Mouse (Mus musculus): ENCODE measurements around the gene Gm47289. TPM values are rescaled to one million over a fixed set of nuclear protein-coding genes. Genes with fewer than 3 reads are reported as not detected.

Gene Gm47289
- polyA plus RNA-seq, 1 experiment, result not detected

DNA sequence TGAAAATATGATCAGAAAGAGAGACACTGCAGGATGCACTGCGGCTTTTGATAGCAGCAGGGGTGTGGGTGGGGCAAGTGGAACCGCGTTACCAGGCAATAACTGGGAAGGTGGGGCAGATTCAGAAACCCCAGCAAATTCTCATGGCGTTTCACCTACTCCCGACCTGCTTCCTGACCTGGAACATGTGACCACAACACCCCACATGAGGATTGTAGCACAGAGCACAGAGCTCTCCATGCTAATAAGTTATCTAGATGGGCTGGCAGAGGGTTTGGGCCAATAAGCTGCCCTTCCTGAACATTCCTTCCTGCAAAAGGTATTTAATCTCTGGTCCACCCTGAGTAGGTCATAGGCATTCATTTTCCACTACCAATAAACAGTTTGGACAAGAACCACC, 28.3 kb upstream of the Gm47289 start:
- H3K4me3 ChIP-seq (ENCODE audit: insufficient read depth, low read depth, low read length), result no peak overlapping the region
- TF ChIP-seq CTCF (IDR thresholded peaks at IDR 0.05; ENCODE audit: insufficient read depth, low read depth, low read length) (no peak), POLR2A (IDR thresholded peaks at IDR 0.05; ENCODE audit: insufficient read depth, low read depth, low read length) (no peak)
- 68% methylated on average over 5 of the region's 5 CpGs for WGBS
- no peak overlapping the region for H3K27ac ChIP-seq (ENCODE audit: insufficient read depth, low read depth, low read length)
- H3K4me1 ChIP-seq (ENCODE audit: control insufficient read depth, insufficient read depth, low read length), result no peaks in the 10 kb centered on the region

DNA sequence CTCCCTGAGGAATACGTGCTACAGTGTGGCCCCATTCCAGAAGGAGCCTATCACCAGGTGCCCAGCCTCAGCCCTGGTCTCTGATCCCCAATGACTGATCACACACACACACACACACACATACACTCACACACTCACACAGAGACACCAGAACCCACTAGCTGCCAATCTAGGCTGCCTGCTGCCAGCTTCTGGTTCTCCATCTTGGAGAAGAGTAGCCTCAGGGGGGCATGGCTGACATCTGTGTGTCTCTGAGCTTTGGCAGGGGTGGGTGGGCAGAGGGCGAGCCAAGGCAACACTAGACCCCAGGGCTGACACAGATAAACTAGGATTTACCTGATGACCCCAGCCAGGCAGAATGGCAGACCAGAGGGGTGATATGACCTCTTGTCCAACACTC, 20.1 kb upstream of the Gm47289 start:
- peaks cover 4% of the 10 kb centered on the region; the same call in 1 of the 2 replicates for H3K4me1 ChIP-seq (ENCODE audit: control insufficient read depth, insufficient read depth, low read length)
- WGBS, result 95% methylated on average over 2 of the region's 2 CpGs
- no peak overlapping the region for H3K4me3 ChIP-seq (ENCODE audit: insufficient read depth, low read depth, low read length)
- no peak overlapping the region for H3K27ac ChIP-seq (ENCODE audit: insufficient read depth, low read depth, low read length)
- TF ChIP-seq CTCF (IDR thresholded peaks at IDR 0.05; ENCODE audit: insufficient read depth, low read depth, low read length), result no peak
- TF ChIP-seq POLR2A (IDR thresholded peaks at IDR 0.05; ENCODE audit: insufficient read depth, low read depth, low read length), result no peak

DNA sequence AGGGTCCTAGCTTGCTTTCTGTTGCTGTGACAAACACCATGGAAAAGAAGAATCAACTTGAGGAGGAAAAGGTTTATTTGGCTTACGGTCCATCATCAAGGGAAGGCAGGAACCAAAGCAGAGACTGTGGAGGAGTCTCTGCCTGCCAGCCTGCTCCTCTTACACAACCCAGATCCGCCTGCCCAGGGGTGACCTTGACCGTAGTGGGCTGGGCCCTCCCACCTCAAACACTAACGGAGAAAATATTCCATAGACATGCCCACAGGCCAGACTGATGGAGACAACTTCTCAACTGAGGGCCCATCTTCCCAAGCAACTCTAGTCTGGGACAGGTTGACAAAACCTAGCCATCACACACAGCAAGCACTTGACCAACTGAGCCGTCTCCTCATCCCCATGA, 16.9 kb upstream of the Gm47289 start:
- Histone ChIP-seq H3K27ac (ENCODE audit: insufficient read depth, low read depth, low read length) (no peak overlapping the region), H3K4me1 (ENCODE audit: control insufficient read depth, insufficient read depth, low read length) (peaks cover 4% of the 10 kb centered on the region; the same call in 1 of the 2 replicates), H3K4me3 (ENCODE audit: insufficient read depth, low read depth, low read length) (no peak overlapping the region)
- WGBS, result 94% methylated on average over 5 of the region's 5 CpGs
- no peak for TF ChIP-seq POLR2A (IDR thresholded peaks at IDR 0.05; ENCODE audit: insufficient read depth, low read depth, low read length)
- TF ChIP-seq CTCF (IDR thresholded peaks at IDR 0.05; ENCODE audit: insufficient read depth, low read depth, low read length), result no peak

DNA sequence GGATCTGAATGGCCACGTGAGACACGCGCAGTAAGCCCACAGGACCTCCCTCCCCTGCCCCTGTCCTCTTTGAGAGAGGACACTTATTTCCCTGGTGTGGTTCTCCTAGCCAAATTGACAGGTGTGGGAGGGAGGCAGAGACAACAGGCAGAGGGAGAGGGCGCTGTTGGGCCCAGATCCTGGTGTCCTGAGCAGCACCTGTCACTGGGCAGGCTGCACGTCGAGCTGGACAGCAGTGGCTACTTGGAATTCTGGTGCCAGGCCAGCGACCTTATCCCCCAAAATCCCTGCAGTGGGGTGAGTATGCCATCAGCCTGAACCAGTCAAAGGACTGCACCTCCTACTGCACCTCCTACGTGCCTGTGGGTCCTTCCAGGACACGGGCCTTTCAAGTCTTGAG, 15.6 kb upstream of the Gm47289 start:
- H3K4me1 ChIP-seq (ENCODE audit: control insufficient read depth, insufficient read depth, low read length), result no peaks in the 10 kb centered on the region
- TF ChIP-seq CTCF (IDR thresholded peaks at IDR 0.05; ENCODE audit: insufficient read depth, low read depth, low read length), result no peak
- TF ChIP-seq POLR2A (IDR thresholded peaks at IDR 0.05; ENCODE audit: insufficient read depth, low read depth, low read length), result no peak
- no peak overlapping the region for H3K4me3 ChIP-seq (ENCODE audit: insufficient read depth, low read depth, low read length)
- H3K27ac ChIP-seq (ENCODE audit: insufficient read depth, low read depth, low read length), result no peak overlapping the region
- 77% methylated on average over 9 of the region's 9 CpGs for WGBS

DNA sequence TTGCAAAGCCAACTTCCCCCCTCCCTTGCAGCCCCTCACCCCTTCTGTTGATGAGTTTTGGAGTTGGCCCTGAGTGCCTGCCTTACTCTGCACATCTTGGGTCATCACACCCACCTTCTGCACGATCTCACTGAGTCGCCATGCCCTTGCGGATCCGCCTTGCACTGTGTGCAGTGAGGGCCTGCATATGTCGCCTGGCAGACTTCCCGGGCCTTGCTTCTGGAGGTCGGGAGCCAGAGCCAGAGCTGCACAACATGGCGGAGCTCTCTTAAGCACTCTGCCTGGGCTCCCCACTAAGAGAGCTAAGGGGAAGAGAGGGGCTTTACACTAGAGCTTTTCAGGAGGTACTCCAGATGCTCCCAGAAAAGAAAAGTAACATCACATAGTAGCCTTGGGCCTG, 14.3 kb upstream of the Gm47289 start:
- TF ChIP-seq POLR2A (IDR thresholded peaks at IDR 0.05; ENCODE audit: insufficient read depth, low read depth, low read length) (no peak), CTCF (IDR thresholded peaks at IDR 0.05; ENCODE audit: insufficient read depth, low read depth, low read length) (no peak)
- 78% methylated on average over 8 of the region's 8 CpGs for WGBS

DNA sequence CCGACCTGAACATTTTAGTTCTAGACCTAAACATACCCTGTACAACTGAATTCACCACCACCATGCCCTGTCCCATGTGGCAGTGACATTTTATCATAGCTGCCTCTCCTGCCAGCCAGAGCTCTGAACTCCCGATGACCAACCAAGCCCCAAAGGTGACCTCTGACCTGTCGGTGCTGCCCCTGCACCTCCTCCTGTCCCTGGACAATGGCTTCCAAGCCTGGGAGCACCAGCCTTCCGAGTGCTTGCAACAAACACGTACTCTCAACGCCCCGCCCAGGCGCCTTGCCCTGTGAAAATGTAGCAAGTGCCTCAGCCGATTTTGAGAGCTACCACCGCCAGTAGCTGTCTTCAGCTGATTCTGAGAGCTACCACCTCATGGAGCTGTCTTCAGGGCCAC, 13.8 kb upstream of the Gm47289 start:
- 65% methylated on average over 10 of the region's 10 CpGs for WGBS
- TF ChIP-seq POLR2A (IDR thresholded peaks at IDR 0.05; ENCODE audit: insufficient read depth, low read depth, low read length) (no peak), CTCF (IDR thresholded peaks at IDR 0.05; ENCODE audit: insufficient read depth, low read depth, low read length) (no peak)
- Histone ChIP-seq H3K4me3 (ENCODE audit: insufficient read depth, low read depth, low read length) (no peak overlapping the region), H3K27ac (ENCODE audit: insufficient read depth, low read depth, low read length) (no peak overlapping the region), H3K4me1 (ENCODE audit: control insufficient read depth, insufficient read depth, low read length) (no peaks in the 10 kb centered on the region)

More for the DNA sequence above, 14.3 kb upstream of the Gm47289 start:
- Histone ChIP-seq H3K27ac (ENCODE audit: insufficient read depth, low read depth, low read length) (no peak overlapping the region), H3K4me1 (ENCODE audit: control insufficient read depth, insufficient read depth, low read length) (no peaks in the 10 kb centered on the region), H3K4me3 (ENCODE audit: insufficient read depth, low read depth, low read length) (no peak overlapping the region)

DNA sequence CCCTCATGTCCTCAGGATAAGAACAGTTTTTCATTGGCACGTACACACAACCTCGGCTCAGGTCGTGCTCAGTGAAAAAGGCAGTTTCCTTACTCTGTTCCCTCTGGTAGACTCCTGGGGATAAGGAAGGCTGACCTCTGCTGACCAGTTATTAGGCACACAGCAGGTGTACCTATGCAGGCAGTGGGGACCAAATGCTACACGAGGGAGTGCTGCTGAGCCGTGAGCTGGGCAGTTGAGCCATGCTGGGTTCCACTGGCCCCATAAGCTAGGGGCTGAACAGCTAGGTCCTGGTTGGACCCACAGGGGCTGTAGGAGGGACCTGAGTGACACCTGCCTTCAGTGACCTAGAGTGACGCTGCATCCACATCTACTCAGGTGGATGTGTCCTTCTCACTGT, 13.3 kb upstream of the Gm47289 start:
- Histone ChIP-seq H3K4me3 (ENCODE audit: insufficient read depth, low read depth, low read length) (no peak overlapping the region), H3K4me1 (ENCODE audit: control insufficient read depth, insufficient read depth, low read length) (no peaks in the 10 kb centered on the region), H3K27ac (ENCODE audit: insufficient read depth, low read depth, low read length) (no peak overlapping the region)
- TF ChIP-seq POLR2A (IDR thresholded peaks at IDR 0.05; ENCODE audit: insufficient read depth, low read depth, low read length) (no peak), CTCF (IDR thresholded peaks at IDR 0.05; ENCODE audit: insufficient read depth, low read depth, low read length) (no peak)
- 69% methylated on average over 6 of the region's 6 CpGs for WGBS

DNA sequence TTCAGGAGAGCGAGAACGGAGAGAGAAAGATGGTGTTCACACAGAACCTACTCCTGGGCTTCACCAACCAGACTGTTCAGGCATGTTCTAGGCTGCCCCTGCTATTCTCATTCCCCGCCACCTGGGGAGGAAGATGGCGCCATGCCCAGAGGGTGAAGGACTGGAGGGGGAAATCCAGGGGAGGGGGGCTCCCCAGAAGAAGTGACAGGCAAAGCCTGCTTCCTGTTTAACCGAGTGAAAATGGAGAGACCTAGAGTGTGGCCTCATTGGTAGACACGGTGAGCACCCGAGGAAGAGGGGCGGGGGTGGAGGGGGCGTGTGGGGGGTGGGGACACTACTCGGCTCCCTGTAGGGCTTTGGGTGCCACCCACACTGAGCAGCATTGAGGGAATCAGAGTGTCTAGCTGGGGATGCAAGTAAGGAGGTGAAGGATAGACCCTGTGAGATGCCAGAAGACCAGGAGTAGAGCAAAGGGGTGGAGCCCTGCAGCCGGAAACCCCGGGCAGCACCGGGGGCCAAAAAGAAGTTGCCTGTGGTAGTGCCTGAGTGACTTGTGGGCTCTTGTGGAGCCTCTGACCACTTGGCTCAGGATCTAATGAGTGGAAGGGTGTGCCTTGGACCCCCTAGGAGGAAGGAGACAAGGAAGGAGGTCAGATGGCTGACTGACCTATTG, 12.7 kb upstream of the Gm47289 start:
- no peak for TF ChIP-seq POLR2A (IDR thresholded peaks at IDR 0.05; ENCODE audit: insufficient read depth, low read depth, low read length)
- TF ChIP-seq CTCF (IDR thresholded peaks at IDR 0.05; ENCODE audit: insufficient read depth, low read depth, low read length), result no peak
- no peak overlapping the region for H3K4me3 ChIP-seq (ENCODE audit: insufficient read depth, low read depth, low read length)
- 52% methylated on average over 13 of the region's 13 CpGs for WGBS

DNA sequence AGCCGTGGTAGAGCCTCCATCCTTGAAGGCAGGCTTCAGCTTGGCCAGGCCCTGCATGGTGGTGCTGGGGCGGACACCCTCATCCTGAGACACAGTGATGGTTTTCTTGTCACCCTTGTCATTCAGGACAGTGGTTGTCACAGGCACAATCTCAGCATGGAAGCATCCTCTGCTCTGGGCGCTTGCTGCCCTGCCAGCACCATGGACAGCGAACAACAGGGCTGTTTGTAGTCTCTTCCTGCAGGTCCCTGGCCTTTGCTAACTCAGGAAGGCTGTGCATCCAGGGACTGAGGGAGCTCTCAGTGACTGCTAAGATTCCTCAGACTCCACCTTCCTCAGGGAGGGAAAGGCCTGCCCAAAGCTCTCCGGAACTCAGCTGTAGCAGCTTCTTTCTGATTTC, 9.4 kb upstream of the Gm47289 start:
- H3K4me1 ChIP-seq (ENCODE audit: control insufficient read depth, insufficient read depth, low read length), result no peaks in the 10 kb centered on the region
- TF ChIP-seq POLR2A (IDR thresholded peaks at IDR 0.05; ENCODE audit: insufficient read depth, low read depth, low read length) (no peak), CTCF (IDR thresholded peaks at IDR 0.05; ENCODE audit: insufficient read depth, low read depth, low read length) (no peak)
- H3K27ac ChIP-seq (ENCODE audit: insufficient read depth, low read depth, low read length), result no peak overlapping the region
- WGBS, result 65% methylated on average over 5 of the region's 5 CpGs
- no peak overlapping the region for H3K4me3 ChIP-seq (ENCODE audit: insufficient read depth, low read depth, low read length)

More for the DNA sequence above, 12.7 kb upstream of the Gm47289 start:
- H3K27ac ChIP-seq (ENCODE audit: insufficient read depth, low read depth, low read length), result no peak overlapping the region
- no peaks in the 10 kb centered on the region for H3K4me1 ChIP-seq (ENCODE audit: control insufficient read depth, insufficient read depth, low read length)
